Mouse (Mus musculus): ENCODE results near the gene Cfap99. TPM values are rescaled to one million over a fixed set of nuclear protein-coding genes. Genes with fewer than 3 reads are reported as not detected.

The Cfap99 gene
- polyA plus RNA-seq, 1 experiment from 2014 or later: not detected

DNA sequence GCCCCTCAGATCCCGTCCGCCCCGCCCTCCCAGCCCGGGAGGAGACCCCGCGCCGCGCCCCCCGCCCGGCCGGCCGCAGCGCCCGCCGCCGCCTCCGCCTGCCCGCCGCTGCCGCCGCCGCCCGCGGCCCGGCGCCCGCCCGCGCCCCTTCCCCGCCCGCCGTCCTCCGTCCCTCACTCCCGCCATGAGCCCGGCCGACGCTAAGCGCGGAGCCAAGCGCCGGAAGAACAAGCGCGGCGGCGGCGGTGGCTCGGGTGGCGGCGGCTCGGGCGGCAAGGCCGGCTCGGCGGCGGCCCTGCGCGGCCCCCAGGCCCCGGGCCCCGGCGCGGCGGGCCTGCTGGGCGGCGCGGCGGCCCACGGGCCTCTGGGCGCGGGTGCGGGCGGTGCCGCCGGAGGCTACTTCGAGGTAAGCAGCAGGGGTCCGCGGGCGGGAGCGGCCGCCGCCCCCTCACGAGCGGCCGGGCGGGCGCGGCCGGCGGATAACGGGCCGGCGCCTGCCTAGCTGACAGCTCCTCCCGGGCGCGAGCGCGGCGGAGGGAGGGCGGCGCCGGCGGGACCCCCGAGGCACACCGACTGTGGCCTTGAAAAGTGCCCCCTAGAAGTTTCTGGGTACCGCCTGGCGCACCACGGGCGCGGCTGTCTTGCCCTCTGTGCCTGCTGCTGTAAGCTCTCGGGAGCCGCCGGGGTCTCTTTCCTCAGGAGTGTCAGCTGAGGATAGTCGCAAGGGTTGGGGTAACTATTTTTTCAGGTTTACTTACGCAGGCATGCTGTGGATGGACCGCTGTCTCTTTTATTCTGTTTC, 81.8 kb downstream of the Cfap99 start:
- Histone ChIP-seq H3K27me3 (replicated peaks; ENCODE audit: control insufficient read depth, insufficient read depth, low read length) (no peaks in the 10 kb centered on the region), H3K4me2 (ENCODE audit: low read depth, low read length) (peak overlapping the region; percentile 64), H3K4me1 (ENCODE audit: control insufficient read depth, insufficient read depth, low read length) (0 out of 2 replicates have a peak, but pooled peaks cover 14% of the 10 kb centered on the region), H3K27ac (ENCODE audit: low read length) (peak overlapping the region; percentile 76), H3K9me3 (ENCODE audit: control insufficient read depth, low read length) (no peaks in the 10 kb centered on the region), H3K36me3 (ENCODE audit: control insufficient read depth, insufficient read depth, low read length) (peaks cover under 1% of the 10 kb centered on the region; the same call in 1 of the 2 replicates), H3K9ac (ENCODE audit: low read depth, low read length) (peak overlapping the region; percentile 90), H3K4me3 (ENCODE audit: low read length) (peak overlapping the region; percentile 92)
- peak; percentile 19 for ATAC-seq
- WGBS: under 1% methylated on average over 69 of the region's 114 CpGs

GRCm38 (mm10) chr5:34370840-34371239, 82.4 kb downstream of the Cfap99 start:
- H3K9me3 ChIP-seq (ENCODE audit: control insufficient read depth, low read length): no peaks in the 10 kb centered on the region
- H3K9ac ChIP-seq (ENCODE audit: low read depth, low read length): peak overlapping the region; percentile 90
- H3K4me1 ChIP-seq (ENCODE audit: control insufficient read depth, insufficient read depth, low read length): 0 out of 2 replicates have a peak, but pooled peaks cover 14% of the 10 kb centered on the region
- no peaks in the 10 kb centered on the region for H3K36me3 ChIP-seq (ENCODE audit: control insufficient read depth, insufficient read depth, low read length)
- 28% methylated on average over 8 of the region's 8 CpGs for WGBS
- peak overlapping the region; percentile 64 for H3K4me2 ChIP-seq (ENCODE audit: low read depth, low read length)
- peak overlapping the region; percentile 92 for H3K4me3 ChIP-seq (ENCODE audit: low read length)
- no peak overlapping the region; the same call in 1 of the 2 replicates for H3K27ac ChIP-seq (ENCODE audit: low read length)
- ATAC-seq: no peak
- H3K27me3 ChIP-seq (replicated peaks; ENCODE audit: control insufficient read depth, insufficient read depth, low read length): no peaks in the 10 kb centered on the region

DNA sequence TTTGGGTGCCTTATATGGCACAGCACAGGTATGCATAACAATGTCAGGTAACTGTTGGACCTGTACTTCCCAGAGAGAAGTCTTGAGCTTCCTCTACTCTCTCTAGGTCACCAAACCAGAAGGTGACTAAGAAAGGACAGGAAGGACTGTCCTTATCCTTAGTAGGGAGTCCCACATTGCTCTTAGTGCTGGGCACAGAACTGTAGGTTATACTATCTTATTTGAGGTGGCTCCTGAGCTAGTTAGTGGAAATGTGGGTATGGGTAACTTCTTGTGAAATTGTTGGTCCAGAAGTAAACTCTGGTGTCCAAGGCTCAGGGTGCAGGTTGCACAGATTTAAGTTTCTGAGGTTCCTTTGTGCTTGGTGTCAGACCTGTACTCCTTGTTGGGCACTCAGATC, 83.7 kb downstream of the Cfap99 start:
- Histone ChIP-seq H3K9ac (ENCODE audit: low read depth, low read length) (no peak overlapping the region), H3K4me1 (ENCODE audit: control insufficient read depth, insufficient read depth, low read length) (0 out of 2 replicates have a peak, but pooled peaks cover 14% of the 10 kb centered on the region), H3K27ac (ENCODE audit: low read length) (no peak overlapping the region), H3K4me3 (ENCODE audit: low read length) (no peak overlapping the region), H3K27me3 (replicated peaks; ENCODE audit: control insufficient read depth, insufficient read depth, low read length) (no peaks in the 10 kb centered on the region), H3K9me3 (ENCODE audit: control insufficient read depth, low read length) (no peaks in the 10 kb centered on the region), H3K36me3 (ENCODE audit: control insufficient read depth, insufficient read depth, low read length) (no peaks in the 10 kb centered on the region), H3K4me2 (ENCODE audit: low read depth, low read length) (no peak overlapping the region)
- ATAC-seq: no peak

DNA sequence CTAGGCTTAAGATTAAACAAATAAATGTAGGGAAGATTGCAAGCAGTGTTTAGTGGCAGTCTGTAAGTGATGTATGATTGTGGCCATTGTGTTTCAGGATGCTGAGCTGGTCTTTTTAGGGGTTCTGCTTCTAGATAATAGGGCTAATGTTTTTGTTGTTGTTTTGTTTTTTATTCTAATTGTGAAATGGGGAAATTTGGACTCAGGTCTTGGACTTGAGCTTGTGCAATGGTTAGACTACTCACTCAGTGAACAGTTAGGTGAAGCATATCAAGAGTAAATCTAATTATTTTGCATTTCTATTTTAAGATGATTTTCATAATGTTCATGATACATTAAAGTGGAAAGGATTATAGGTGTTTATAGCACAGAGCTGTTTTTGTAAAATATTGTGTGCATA, 84.1 kb downstream of the Cfap99 start:
- Histone ChIP-seq H3K27ac (ENCODE audit: low read length) (no peak overlapping the region), H3K4me1 (ENCODE audit: control insufficient read depth, insufficient read depth, low read length) (0 out of 2 replicates have a peak, but pooled peaks cover 14% of the 10 kb centered on the region), H3K4me2 (ENCODE audit: low read depth, low read length) (no peak overlapping the region), H3K27me3 (replicated peaks; ENCODE audit: control insufficient read depth, insufficient read depth, low read length) (no peaks in the 10 kb centered on the region), H3K36me3 (ENCODE audit: control insufficient read depth, insufficient read depth, low read length) (no peaks in the 10 kb centered on the region), H3K9me3 (ENCODE audit: control insufficient read depth, low read length) (no peaks in the 10 kb centered on the region), H3K9ac (ENCODE audit: low read depth, low read length) (no peak overlapping the region), H3K4me3 (ENCODE audit: low read length) (no peak overlapping the region)
- ATAC-seq: no peak

Other genes with a start within 250 kb of the Cfap99 start
- gene Poln, start 119.2 kb upstream of the Cfap99 start, polyA plus RNA-seq (2015; fragmentation: Nextera tagmentation; extraction: Ambion mirVana): 0.23 and 0.24 TPM in 2 replicates
- 23.9 and 25.7 TPM in 2 replicates for gene Haus3, start 119.1 kb upstream of the Cfap99 start, polyA plus RNA-seq (2015; fragmentation: Nextera tagmentation; extraction: Ambion mirVana)
- 20.2 TPM in 2 replicates for gene Mxd4, start 100.9 kb upstream of the Cfap99 start, polyA plus RNA-seq (2015; fragmentation: Nextera tagmentation; extraction: Ambion mirVana)
- gene Zfyve28, start 151 bp upstream of the Cfap99 start, polyA plus RNA-seq (2015; fragmentation: Nextera tagmentation; extraction: Ambion mirVana): 0.28 and 0.42 TPM in 2 replicates
- gene Rnf4, start 47.7 kb downstream of the Cfap99 start, polyA plus RNA-seq (2015; fragmentation: Nextera tagmentation; extraction: Ambion mirVana): 133 and 143 TPM in 2 replicates
- gene Fam193a, start 81.3 kb downstream of the Cfap99 start, polyA plus RNA-seq (2015; fragmentation: Nextera tagmentation; extraction: Ambion mirVana): 6.7 TPM in 2 replicates
- gene Tnip2, start 225.4 kb downstream of the Cfap99 start, polyA plus RNA-seq (2015; fragmentation: Nextera tagmentation; extraction: Ambion mirVana): 15.8 and 17.1 TPM in 2 replicates
- gene Sh3bp2, start 237.2 kb downstream of the Cfap99 start, polyA plus RNA-seq (2015; fragmentation: Nextera tagmentation; extraction: Ambion mirVana): 3.4 and 3.7 TPM in 2 replicates